Mouse (Mus musculus): ENCODE measurements around the gene Cchcr1. TPM values are rescaled to one million over a fixed set of nuclear protein-coding genes. Genes with fewer than 3 reads are reported as not detected.
"Not testable (repeated sequence)": the region's sequence is repeated elsewhere in the genome, so short reads cannot be mapped to it uniquely, and the experiment has no call there.

The Cchcr1 gene
- total RNA-seq, 1 experiment = 28.5 TPM

- peaks cover 8 to 17% of the 10 kb centered on the region in 2 experiments for H3K4me1 ChIP-seq (ENCODE audit: control insufficient read depth in 2 of 2, insufficient read depth in 2 of 2, low read length in 2 of 2, poor library complexity in 1 of 2)
- peak within 1 kb of the TSS; percentile 79 to 88 for H3K4me3 ChIP-seq (ENCODE audit: insufficient read depth in 1 of 2, low read depth in 1 of 2, low read length in 2 of 2, poor library complexity in 1 of 2, severe bottlenecking in 1 of 2)
- peak within 1 kb of the TSS; percentile 100 for H3K27ac ChIP-seq (ENCODE audit: insufficient read depth, low read depth, low read length, poor library complexity, severe bottlenecking)
- DNase-seq (ENCODE audit: low read depth, low spot score) = peak; percentile 65
- peaks cover 28% of the 10 kb centered on the region for H3K36me3 ChIP-seq (ENCODE audit: control insufficient read depth, insufficient read depth, low read length, poor library complexity, severe bottlenecking)
- H3K9me3 ChIP-seq (ENCODE audit: control insufficient read depth, insufficient read depth, low read depth, low read length) = no peaks in the 10 kb centered on the region
- TF ChIP-seq ZC3H11A (IDR thresholded peaks at IDR 0.05; ENCODE audit: borderline replicate concordance, low read depth, low read length) = no peak
- no peak for TF ChIP-seq HCFC1 (IDR thresholded peaks at IDR 0.05; ENCODE audit: borderline replicate concordance, insufficient read depth, low read length)
- no peak for TF ChIP-seq MAFK (IDR thresholded peaks at IDR 0.05; ENCODE audit: insufficient read depth, low read depth, low read length)
- TF ChIP-seq ZNF384 (IDR thresholded peaks at IDR 0.05; ENCODE audit: low read depth, low read length) = no peak
- peak within 1 kb of the TSS; percentile 87 for H3K9ac ChIP-seq (ENCODE audit: insufficient read depth, low read depth, low read length, poor library complexity, severe bottlenecking)
- in situ Hi-C loops (cut with MboI; ENCODE audit: low sequenced_read_pairs in 2 of 2, unreplicated experiment in 2 of 2) = no loop called here
Observed at GRCm38 (mm10) chr17:35505776-35506175, 11.1 kb upstream of the Cchcr1 start, which contains the start of gene Pou5f1. Pou5f1 (plus strand) TSS chr17:35506018.

GRCm38 (mm10) chr17:35506881-35507280 lies 10.0 kb upstream of the Cchcr1 start:
- H3K4me3 ChIP-seq (ENCODE audit: insufficient read depth in 1 of 2, low read depth in 1 of 2, low read length in 2 of 2, poor library complexity in 1 of 2, severe bottlenecking in 1 of 2) = peak overlapping the region; percentile 79 to 88
- peaks cover 5 to 15% of the 10 kb centered on the region in 2 experiments for H3K4me1 ChIP-seq (ENCODE audit: control insufficient read depth in 2 of 2, insufficient read depth in 2 of 2, low read length in 2 of 2, poor library complexity in 1 of 2)
- TF ChIP-seq CHD2 (IDR thresholded peaks at IDR 0.05; ENCODE audit: low read depth, low read length) (no peak), ZNF384 (IDR thresholded peaks at IDR 0.05; ENCODE audit: low read depth, low read length) (no peak), ZC3H11A (IDR thresholded peaks at IDR 0.05; ENCODE audit: borderline replicate concordance, low read depth, low read length) (no peak), MAFK (IDR thresholded peaks at IDR 0.05; ENCODE audit: insufficient read depth, low read depth, low read length) (no peak), HCFC1 (IDR thresholded peaks at IDR 0.05; ENCODE audit: borderline replicate concordance, insufficient read depth, low read length) (no peak)
- peak overlapping the region; percentile 87 for H3K9ac ChIP-seq (ENCODE audit: insufficient read depth, low read depth, low read length, poor library complexity, severe bottlenecking)
- peaks cover 36% of the 10 kb centered on the region for H3K36me3 ChIP-seq (ENCODE audit: control insufficient read depth, insufficient read depth, low read length, poor library complexity, severe bottlenecking)
- peak overlapping the region; percentile 100 for H3K27ac ChIP-seq (ENCODE audit: insufficient read depth, low read depth, low read length, poor library complexity, severe bottlenecking)
- H3K9me3 ChIP-seq (ENCODE audit: control insufficient read depth, insufficient read depth, low read depth, low read length) = no peaks in the 10 kb centered on the region
- in situ Hi-C loops (cut with MboI; ENCODE audit: low sequenced_read_pairs in 2 of 2, unreplicated experiment in 2 of 2) = no loop called here
- no peak for DNase-seq (ENCODE audit: low read depth, low spot score)

- Histone ChIP-seq H3K4me1 (ENCODE audit: control insufficient read depth in 2 of 2, insufficient read depth in 2 of 2, low read length in 2 of 2, poor library complexity in 1 of 2) (peaks cover 7 to 12% of the 10 kb centered on the region in 2 experiments), H3K9ac (ENCODE audit: insufficient read depth, low read depth, low read length, poor library complexity, severe bottlenecking) (peak overlapping the region; percentile 87), H3K36me3 (ENCODE audit: control insufficient read depth, insufficient read depth, low read length, poor library complexity, severe bottlenecking) (peaks cover 43% of the 10 kb centered on the region), H3K4me3 (ENCODE audit: insufficient read depth in 1 of 2, low read depth in 1 of 2, low read length in 2 of 2, poor library complexity in 1 of 2, severe bottlenecking in 1 of 2) (peak overlapping the region; percentile 79 to 88), H3K9me3 (ENCODE audit: control insufficient read depth, insufficient read depth, low read depth, low read length) (no peaks in the 10 kb centered on the region), H3K27ac (ENCODE audit: insufficient read depth, low read depth, low read length, poor library complexity, severe bottlenecking) (peak overlapping the region; percentile 100; the same call in 1 of the 2 replicates)
- TF ChIP-seq MAFK (IDR thresholded peaks at IDR 0.05; ENCODE audit: insufficient read depth, low read depth, low read length) (no peak), HCFC1 (IDR thresholded peaks at IDR 0.05; ENCODE audit: borderline replicate concordance, insufficient read depth, low read length) (0 out of 2 replicates have a peak, but pooled peaks have one; percentile 44), ZNF384 (IDR thresholded peaks at IDR 0.05; ENCODE audit: low read depth, low read length) (peak; percentile 94), CHD2 (IDR thresholded peaks at IDR 0.05; ENCODE audit: low read depth, low read length) (no peak)
- in situ Hi-C loops (cut with MboI; ENCODE audit: low sequenced_read_pairs in 2 of 2, unreplicated experiment in 2 of 2) = no loop called here
- no peak for DNase-seq (ENCODE audit: low read depth, low spot score)
Observed at GRCm38 (mm10) chr17:35507556-35508260, 9.2 kb upstream of the Cchcr1 start.

GRCm38 (mm10) chr17:35508279-35508678 lies 8.6 kb upstream of the Cchcr1 start:
- H3K4me1 ChIP-seq (ENCODE audit: control insufficient read depth in 2 of 2, insufficient read depth in 2 of 2, low read length in 2 of 2, poor library complexity in 1 of 2); H3K9me3 ChIP-seq (ENCODE audit: control insufficient read depth, insufficient read depth, low read depth, low read length); in situ Hi-C loops (cut with MboI; ENCODE audit: low sequenced_read_pairs in 2 of 2, unreplicated experiment in 2 of 2); DNase-seq (ENCODE audit: low read depth, low spot score): not testable (repeated sequence)
- H3K9ac ChIP-seq (ENCODE audit: insufficient read depth, low read depth, low read length, poor library complexity, severe bottlenecking) = peak overlapping the region; percentile 87
- TF ChIP-seq ZC3H11A (IDR thresholded peaks at IDR 0.05; ENCODE audit: borderline replicate concordance, low read depth, low read length) (peak; percentile 36; the same call in 1 of the 2 replicates), ZNF384 (IDR thresholded peaks at IDR 0.05; ENCODE audit: low read depth, low read length) (peak; percentile 68)
- H3K4me3 ChIP-seq (ENCODE audit: insufficient read depth in 1 of 2, low read depth in 1 of 2, low read length in 2 of 2, poor library complexity in 1 of 2, severe bottlenecking in 1 of 2) = peak overlapping the region; percentile 79 to 88
- peak overlapping the region; percentile 100; the same call in 1 of the 2 replicates for H3K27ac ChIP-seq (ENCODE audit: insufficient read depth, low read depth, low read length, poor library complexity, severe bottlenecking)
- H3K36me3 ChIP-seq (ENCODE audit: control insufficient read depth, insufficient read depth, low read length, poor library complexity, severe bottlenecking) = peaks cover 49% of the 10 kb centered on the region

All from ES-E14 (cell line).